8 mouse cellular contexts compared by ENCODE assay signal in genomic region chrX:119927081-119927571, GRCm38 (mm10). TPM values are rescaled to one million over a fixed set of nuclear protein-coding genes. Genes with fewer than 3 reads are reported as not detected.
A peak's percentile ranks its signal among the peaks of the same experiment; 100 is the strongest.
DNase-seq lines count a peak whose midpoint lies in the region; ATAC-seq and TF ChIP-seq lines count a peak whose summit lies in the region.

Gene Pabpc5 (plus strand): TSS chrX:119927196.

- H3K9me3 ChIP-seq in liver, postnatal 0 days (ENCODE audit: low read length): no peaks in the 10 kb centered on the region

- H3K9ac ChIP-seq in liver, postnatal 0 days (replicated peaks): no peak within 1 kb of the TSS

- no peak within 1 kb of the TSS for H3K27ac ChIP-seq in liver, postnatal 0 days (ENCODE audit: low read depth)

- no peaks in the 10 kb centered on the region for H3K27me3 ChIP-seq in liver, postnatal 0 days (ENCODE audit: insufficient read depth, low read length)

- H3K4me3 ChIP-seq in liver, postnatal 0 days (ENCODE audit: low read depth, low read length): no peak within 1 kb of the TSS; the same call in 1 of the 2 replicates

- H3K4me2 ChIP-seq in liver, postnatal 0 days (ENCODE audit: low read depth, low read length): peak within 1 kb of the TSS; percentile 50

- no peak for TF ChIP-seq EP300 in liver, postnatal 0 days (IDR thresholded peaks at IDR 0.05; ENCODE audit: low read depth)

- peak; percentile 14 to 43 for DNase-seq in urinary bladder, adult 18-20 months (ENCODE audit: low spot score in 2 of 2)
- DNase-seq in urinary bladder, postnatal 10 days (ENCODE audit: low spot score): no peak
- DNase-seq in heart, postnatal 4 days: peak; percentile 54
- DNase-seq in layer of hippocampus, adult 8-10 months (ENCODE audit: low spot score in 2 of 2): peak; percentile 51 to 64
- DNase-seq in liver, postnatal 0 days: peak; percentile 20
- DNase-seq in ovary, postnatal 36 days (ENCODE audit: low spot score): peak; percentile 66
- DNase-seq in adipocyte (ENCODE audit: low spot score): no peak

- no peaks in the 10 kb centered on the region for H3K4me1 ChIP-seq in liver, postnatal 0 days (ENCODE audit: insufficient read depth)

- no peaks in the 10 kb centered on the region for H3K36me3 ChIP-seq in liver, postnatal 0 days (replicated peaks; ENCODE audit: insufficient read depth, low read length)

- no peak for TF ChIP-seq CTCF in liver, postnatal 0 days (IDR thresholded peaks at IDR 0.05; ENCODE audit: low read depth)

- ATAC-seq in frontal cortex, adult (ENCODE audit: low TSS enrichment): peak; percentile 100
- ATAC-seq in liver, postnatal 0 days: no peak

- WGBS in liver, postnatal 0 days (ENCODE audit: insufficient replicate concordance): 6% methylated on average over 16 of the region's 21 CpGs

RNA-seq across cellular contexts. Expression of gene Pabpc5, which starts in this region (rescaled TPM):
- total RNA-seq in heart, postnatal 4 days (2021): not detected
- total RNA-seq in layer of hippocampus, adult 8-10 months (2022): 1 to 10 TPM; 3.1 to 5.8 (median 4.7) TPM
- polyA plus RNA-seq in liver, postnatal 0 days (2015; fragmentation: Nextera tagmentation; extraction: Ambion mirVana): not detected in 2 replicates

Comparison
In these comparisons a context has a peak if more than half of its experiments do, and no peak if none do; other contexts are left out.
1. DNase-seq: peak in urinary bladder, adult 18-20 months (2 of 2), layer of hippocampus, adult 8-10 months (2 of 2) and ovary, postnatal 36 days (single experiment); none in urinary bladder, postnatal 10 days (single experiment) and adipocyte (single experiment).
2. Peak in DNase-seq in heart, postnatal 4 days; RNA of the gene not detected or under 1 TPM.
3. Peak in DNase-seq and H3K4me2 ChIP-seq in liver, postnatal 0 days; RNA of the gene not detected or under 1 TPM.